Mouse (Mus musculus) liver, adult (tissue): ENCODE data around the gene Spata18.

Experiments
- GATA4 ChIP-seq: IDR thresholded peaks from 2 replicates; pipeline ENCODE4 v1.6.1; 2014; ENCODE audit warnings: mild to moderate bottlenecking, low read length; ENCODE audit not compliant: insufficient replicate concordance

The Spata18 gene

GRCm38 (mm10) chr5:73642091-73642490 lies 9.1 kb upstream of the Spata18 start:
- TF ChIP-seq GATA4, result no peak

DNA sequence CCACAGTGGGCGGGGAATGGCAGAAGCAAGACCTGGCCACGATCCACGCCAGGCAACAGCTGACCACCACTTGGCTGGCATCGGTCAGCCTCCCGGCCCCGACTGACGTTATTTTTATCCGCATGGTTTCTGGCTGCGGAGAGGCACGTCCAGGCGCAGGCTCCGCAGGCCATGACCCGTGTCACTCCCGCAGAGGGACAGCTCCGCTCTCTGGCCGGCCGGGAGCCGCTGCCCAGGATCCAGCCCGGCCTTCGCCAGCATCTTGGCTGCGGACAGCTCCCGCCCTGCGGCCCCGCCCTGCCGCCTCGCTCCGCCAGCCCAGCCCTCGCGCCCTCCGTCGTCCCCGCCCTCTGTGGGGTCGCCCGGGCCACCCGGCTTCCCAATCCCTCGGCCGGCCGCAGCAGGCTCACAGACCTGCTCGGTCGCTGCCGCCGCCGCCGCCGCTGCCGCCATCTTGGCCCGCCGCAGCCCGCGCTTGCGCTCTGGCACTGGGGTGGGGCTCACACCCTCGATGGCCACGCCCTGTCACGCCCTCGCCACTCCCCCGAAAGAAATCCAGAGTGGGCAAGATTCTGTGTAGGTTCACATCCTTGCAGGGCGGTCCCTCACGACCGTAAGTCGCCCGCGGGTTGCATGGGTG lies 3.8 kb upstream of the Spata18 start, which contains the start of gene Sgcb:
Gene Sgcb (minus strand): TSS at position 530 of the 640 bp plus-strand sequence.
- TF ChIP-seq GATA4, result no peak

- TF ChIP-seq GATA4, result no peak
These were observed 714 bp upstream of the Spata18 start for GRCm38 (mm10) chr5:73650365-73650964.

DNA sequence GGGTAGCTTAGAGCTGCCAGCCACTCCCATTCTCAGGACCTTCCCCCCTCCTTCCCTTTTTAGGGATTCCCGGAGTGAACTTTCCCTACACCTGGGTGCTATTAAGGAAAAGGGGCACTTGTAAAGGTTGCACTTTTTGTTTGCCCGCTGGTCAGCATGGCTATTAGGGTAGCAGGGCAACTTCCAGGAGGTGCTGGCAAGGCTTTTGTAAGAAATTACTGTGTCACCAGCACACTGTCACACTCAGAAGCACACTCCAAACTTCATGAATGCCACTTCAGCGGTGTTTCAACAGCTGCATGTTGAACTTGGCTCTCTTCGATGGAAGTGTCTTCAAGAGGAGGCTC lies 649 bp downstream of the Spata18 start:
- no peak for TF ChIP-seq GATA4

GRCm38 (mm10) chr5:73666695-73667094 lies 15.5 kb downstream of the Spata18 start:
- no peak for TF ChIP-seq GATA4

GRCm38 (mm10) chr5:73667877-73668276 lies 16.7 kb downstream of the Spata18 start:
- TF ChIP-seq GATA4, result no peak

DNA sequence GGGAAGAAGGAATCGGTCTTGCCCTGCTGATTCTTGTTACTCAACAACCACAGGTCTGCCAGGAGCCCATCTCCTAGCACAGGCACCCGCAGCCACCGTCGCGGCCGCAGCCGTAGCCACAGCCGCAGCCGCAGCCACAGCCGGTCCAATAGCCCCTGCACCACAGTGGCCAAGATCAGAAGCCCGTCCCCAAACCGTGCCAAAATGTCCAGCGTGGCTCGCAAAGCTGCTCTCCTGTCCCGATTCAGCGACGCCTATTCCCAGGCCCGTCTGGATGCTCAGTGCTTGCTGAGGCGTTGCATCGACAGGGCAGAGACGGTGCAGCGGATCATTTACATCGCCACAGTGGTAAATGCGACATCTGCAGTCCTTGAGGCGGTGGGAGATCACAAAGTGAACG lies 18.2 kb downstream of the Spata18 start:
- TF ChIP-seq GATA4, result no peak

GRCm38 (mm10) chr5:73675604-73676003 lies 24.4 kb downstream of the Spata18 start:
- no peak for TF ChIP-seq GATA4

DNA sequence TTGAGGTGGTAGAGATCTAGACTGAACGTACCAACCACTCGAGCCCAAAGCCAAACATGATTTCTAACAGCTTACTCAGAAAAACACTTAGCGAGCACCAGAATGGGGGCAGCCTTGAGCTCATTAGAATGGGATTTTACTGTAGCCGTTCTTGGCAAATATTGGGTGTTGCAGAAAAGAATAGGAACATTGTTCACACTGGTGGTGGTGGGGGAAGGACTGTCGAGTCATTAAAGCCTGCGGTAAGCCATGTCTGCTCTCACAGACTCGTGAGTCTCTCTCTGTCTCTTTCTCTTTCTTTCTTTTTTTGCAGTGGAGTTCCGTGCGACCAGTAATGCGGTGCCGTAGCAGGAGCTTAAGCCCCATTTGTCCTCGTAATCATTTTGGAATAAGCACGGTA lies 25.4 kb downstream of the Spata18 start:
- no peak for TF ChIP-seq GATA4

- TF ChIP-seq GATA4, result no peak
These were observed 32.0 kb downstream of the Spata18 start for GRCm38 (mm10) chr5:73683221-73683620.

- TF ChIP-seq GATA4, result no peak
These were observed 32.7 kb downstream of the Spata18 start for GRCm38 (mm10) chr5:73683706-73684409.

GRCm38 (mm10) chr5:73686149-73686548 lies 35.0 kb downstream of the Spata18 start:
- no peak for TF ChIP-seq GATA4

- TF ChIP-seq GATA4, result no peak
These were observed 37.4 kb downstream of the Spata18 start for GRCm38 (mm10) chr5:73688576-73688975.

DNA sequence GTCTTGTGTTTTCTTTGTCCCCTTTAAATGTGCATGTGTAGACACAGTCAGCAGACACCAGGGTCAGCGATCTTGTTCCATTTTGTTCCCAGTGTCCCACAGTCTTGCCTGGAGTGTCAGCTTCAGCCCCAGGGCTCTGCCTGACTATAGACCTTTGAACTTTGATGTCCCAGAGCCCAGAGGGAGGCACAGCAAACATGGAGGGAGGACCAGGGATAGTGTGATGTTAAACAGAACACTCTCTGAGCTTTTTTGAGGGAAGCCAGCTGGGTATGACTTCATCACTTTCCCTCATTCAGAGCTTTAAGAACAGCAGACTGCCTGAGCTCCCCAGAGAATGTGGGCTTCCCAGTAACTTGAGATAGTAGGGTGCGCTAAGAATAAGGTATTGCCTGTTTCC lies 39.0 kb downstream of the Spata18 start:
- no peak for TF ChIP-seq GATA4

- no peak for TF ChIP-seq GATA4
These were observed 40.7 kb downstream of the Spata18 start for GRCm38 (mm10) chr5:73691723-73692520.

DNA sequence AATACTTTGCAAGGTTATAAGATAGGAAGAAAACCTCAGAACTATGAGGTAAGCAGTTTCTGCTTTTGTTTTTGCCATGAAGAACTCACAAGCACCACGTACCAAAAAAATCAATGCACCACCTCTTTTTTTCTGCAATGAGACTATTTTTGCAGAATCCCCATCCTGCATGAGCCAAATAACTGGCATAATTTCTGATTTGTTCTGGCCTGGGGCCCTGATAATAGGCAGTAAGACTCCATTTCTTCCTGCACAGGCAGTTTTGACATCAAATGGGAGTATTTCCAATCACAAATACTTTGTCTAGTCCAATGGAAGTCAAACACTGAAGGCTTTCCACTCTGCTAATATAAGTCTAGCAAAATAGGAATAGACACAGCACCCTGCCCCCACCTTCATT lies 42.6 kb downstream of the Spata18 start:
- TF ChIP-seq GATA4, result no peak
